Mouse (Mus musculus): ENCODE data around the gene Tnnc2.

- TF ChIP-seq CTCF (IDR thresholded peaks at IDR 0.05; ENCODE audit: control insufficient read depth, insufficient read depth, insufficient replicate concordance, low read depth, low read length) = no peak
- TF ChIP-seq POLR2A (IDR thresholded peaks at IDR 0.05; ENCODE audit: control insufficient read depth, low read depth, low read length) = no peak
Observed at GRCm38 (mm10) chr2:164733259-164733658, 46.5 kb downstream of the Tnnc2 start.

Data from testis, adult 2 months (tissue).